In the genomic region with DNA sequence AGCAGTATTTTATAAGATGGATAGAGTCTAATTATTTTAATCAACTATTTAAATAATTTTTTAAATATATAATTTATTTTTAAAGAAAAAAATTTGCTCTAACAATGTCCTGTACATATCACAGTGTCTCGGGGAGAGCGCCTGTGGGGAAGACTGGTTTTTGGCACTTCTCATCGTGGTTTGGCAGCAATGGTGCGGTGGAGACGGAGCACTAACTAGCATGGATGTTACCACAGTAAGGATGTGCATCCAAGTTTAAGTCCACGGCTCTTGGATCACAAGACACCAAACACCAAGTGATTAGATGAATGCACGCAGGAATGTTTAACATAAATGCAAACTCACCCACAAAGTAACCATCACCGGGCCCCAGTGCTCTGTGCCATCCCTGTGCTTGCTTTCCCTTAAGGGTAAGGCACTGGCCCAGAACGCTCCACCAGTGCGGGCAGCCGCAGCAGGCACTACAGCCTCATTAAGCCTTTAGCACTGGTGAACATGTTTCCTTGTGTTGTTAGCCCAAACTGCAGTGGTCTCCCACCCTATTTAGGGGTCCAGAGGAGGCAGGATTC, we compare ENCODE assay signal across 11 mouse cellular contexts.
"Had no signal": no experiment of that assay in that cellular context is flagged by ENCODE, and none has a peak within 500 bp of the region (broad histone marks: within the 10 kb centered on the region; RNA-seq: fewer than 3 reads in every experiment).

No protein-coding gene starts in this region.

- H3K27me3 ChIP-seq: kidney, embryonic 15.5 days; limb, embryonic 13.5 days had no signal

- H3K4me3 ChIP-seq: kidney, embryonic 15.5 days; limb, embryonic 13.5 days; midbrain, embryonic 12.5 days had no signal

- ATAC-seq: midbrain, embryonic 16.5 days had no signal

- DNase-seq: kidney, postnatal 25 days; layer of hippocampus, adult 9-11 months; layer of hippocampus, postnatal 36 days; lung, adult 18-20 months; thymus, postnatal 4 days had no signal

- H3K27ac ChIP-seq: kidney, embryonic 15.5 days; limb, embryonic 13.5 days; liver, embryonic 14.5 days; midbrain, embryonic 12.5 days; stomach, postnatal 0 days had no signal

- H3K9me3 ChIP-seq: kidney, embryonic 15.5 days; limb, embryonic 13.5 days; midbrain, embryonic 12.5 days had no signal

- H3K4me2 ChIP-seq: kidney, embryonic 15.5 days; limb, embryonic 13.5 days; midbrain, embryonic 12.5 days had no signal

- H3K9ac ChIP-seq: kidney, embryonic 15.5 days; limb, embryonic 13.5 days; liver, embryonic 14.5 days; midbrain, embryonic 12.5 days had no signal
